Mouse (Mus musculus): ENCODE results near the gene Apol9a. TPM values are rescaled to one million over a fixed set of nuclear protein-coding genes. Genes with fewer than 3 reads are reported as not detected.

The Apol9a gene
- polyA plus RNA-seq, 1 experiment, result 5.4 TPM

- no peak for DNase-seq
- no peaks in the 10 kb centered on the region for H3K27me3 ChIP-seq (ENCODE audit: control insufficient read depth, insufficient read depth, low read length)
- H3K4me1 ChIP-seq (replicated peaks; ENCODE audit: control insufficient read depth, insufficient read depth, low read length), result no peaks in the 10 kb centered on the region
- no peak for TF ChIP-seq POLR2A (IDR thresholded peaks at IDR 0.05; ENCODE audit: control insufficient read depth, extremely low read depth, insufficient read depth, low read length, poor library complexity)
- TF ChIP-seq CTCF (IDR thresholded peaks at IDR 0.05; ENCODE audit: borderline replicate concordance, control insufficient read depth, extremely low read depth, insufficient read depth, low read length, poor library complexity), result no peak
- H3K4me3 ChIP-seq (ENCODE audit: control insufficient read depth, insufficient read depth, low read length), result no peak overlapping the region
- WGBS, result 77% methylated on average over 12 of the region's 12 CpGs
- no peak overlapping the region for H3K27ac ChIP-seq (ENCODE audit: control insufficient read depth, insufficient read depth, low read length)
- H3K36me3 ChIP-seq (ENCODE audit: control insufficient read depth, insufficient read depth, low read length), result no peaks in the 10 kb centered on the region
Measured at GRCm38 (mm10) chr15:77368818-77369320, 42.1 kb downstream of the Apol9a start.

GRCm38 (mm10) chr15:77368148-77368547, 42.8 kb downstream of the Apol9a start:
- WGBS, result under 1% methylated on average over 13 of the region's 13 CpGs

DNA sequence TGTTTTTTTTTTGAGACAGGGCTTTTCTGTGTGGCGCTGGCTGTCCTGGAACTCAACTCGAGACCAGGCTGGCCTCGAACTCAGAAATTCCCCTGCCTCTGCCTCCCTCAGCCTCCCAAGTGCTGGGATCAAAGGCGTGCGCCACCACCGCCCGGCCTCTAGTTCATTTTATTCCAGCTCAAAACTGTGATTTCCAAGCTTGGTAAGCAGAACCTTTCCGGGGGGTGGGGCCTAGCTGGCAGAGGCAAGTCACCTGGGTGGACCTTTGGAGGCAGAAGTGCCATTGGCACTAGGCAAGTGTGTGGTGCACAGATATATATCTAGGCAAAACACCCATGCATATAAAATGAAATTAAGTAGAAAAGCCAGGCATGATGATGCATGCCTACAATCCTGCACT, 43.4 kb downstream of the Apol9a start:
- no peaks in the 10 kb centered on the region for H3K4me1 ChIP-seq (replicated peaks; ENCODE audit: control insufficient read depth, insufficient read depth, low read length)
- 48% methylated on average over 8 of the region's 8 CpGs for WGBS
- TF ChIP-seq POLR2A (IDR thresholded peaks at IDR 0.05; ENCODE audit: control insufficient read depth, extremely low read depth, insufficient read depth, low read length, poor library complexity) (no peak), CTCF (IDR thresholded peaks at IDR 0.05; ENCODE audit: borderline replicate concordance, control insufficient read depth, extremely low read depth, insufficient read depth, low read length, poor library complexity) (no peak)
- no peak overlapping the region for H3K27ac ChIP-seq (ENCODE audit: control insufficient read depth, insufficient read depth, low read length)
- H3K4me3 ChIP-seq (ENCODE audit: control insufficient read depth, insufficient read depth, low read length), result no peak overlapping the region
- no peaks in the 10 kb centered on the region for H3K27me3 ChIP-seq (ENCODE audit: control insufficient read depth, insufficient read depth, low read length)
- H3K36me3 ChIP-seq (ENCODE audit: control insufficient read depth, insufficient read depth, low read length), result no peaks in the 10 kb centered on the region
- DNase-seq, result no peak

More at GRCm38 (mm10) chr15:77368148-77368547, 42.8 kb downstream of the Apol9a start:
- Histone ChIP-seq H3K4me1 (replicated peaks; ENCODE audit: control insufficient read depth, insufficient read depth, low read length) (no peaks in the 10 kb centered on the region), H3K4me3 (ENCODE audit: control insufficient read depth, insufficient read depth, low read length) (no peak overlapping the region), H3K27ac (ENCODE audit: control insufficient read depth, insufficient read depth, low read length) (no peak overlapping the region), H3K27me3 (ENCODE audit: control insufficient read depth, insufficient read depth, low read length) (no peaks in the 10 kb centered on the region), H3K36me3 (ENCODE audit: control insufficient read depth, insufficient read depth, low read length) (no peaks in the 10 kb centered on the region)
- TF ChIP-seq POLR2A (IDR thresholded peaks at IDR 0.05; ENCODE audit: control insufficient read depth, extremely low read depth, insufficient read depth, low read length, poor library complexity) (no peak), CTCF (IDR thresholded peaks at IDR 0.05; ENCODE audit: borderline replicate concordance, control insufficient read depth, extremely low read depth, insufficient read depth, low read length, poor library complexity) (peak; percentile 90)
- peak; percentile 85 for DNase-seq

DNA sequence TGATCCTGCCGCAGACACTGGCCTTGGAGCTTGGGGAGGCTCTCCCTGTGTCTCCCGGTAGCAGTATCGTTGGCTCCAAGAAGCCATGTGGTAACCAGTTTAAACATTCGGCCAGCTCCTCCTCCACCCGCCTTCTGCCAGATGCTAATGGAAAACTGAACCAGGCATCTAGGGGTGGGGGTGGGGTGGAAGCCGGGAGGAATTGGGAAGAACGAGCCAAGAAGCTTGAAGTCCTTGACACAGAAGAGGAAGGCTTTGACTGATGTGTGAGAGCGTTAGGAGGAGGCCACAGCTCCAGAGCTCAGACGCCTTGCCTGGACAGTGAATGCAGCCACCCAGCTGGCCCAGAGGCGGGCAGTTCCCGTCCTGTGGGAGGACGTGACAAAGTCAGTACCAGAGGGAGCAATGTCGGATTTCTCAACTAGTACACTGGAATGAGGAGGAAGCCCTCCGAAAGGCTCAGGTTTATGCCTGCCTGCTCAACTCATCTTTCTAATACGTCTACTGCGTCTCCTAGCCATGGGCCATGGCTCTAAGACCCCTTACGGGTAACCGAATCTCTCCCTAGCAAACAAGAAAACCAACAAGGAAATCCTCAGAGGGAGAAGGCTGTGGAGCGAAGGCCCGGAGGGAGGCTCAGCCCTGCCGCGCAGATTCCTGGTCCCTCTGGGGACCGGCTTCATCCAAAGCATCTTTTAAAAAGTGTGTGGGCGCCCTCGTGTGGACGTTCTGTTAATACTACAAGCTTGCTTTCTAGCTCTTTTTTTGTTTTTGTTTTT, 44.0 kb downstream of the Apol9a start:
- no peaks in the 10 kb centered on the region for H3K27me3 ChIP-seq (ENCODE audit: control insufficient read depth, insufficient read depth, low read length)
- H3K4me1 ChIP-seq (replicated peaks; ENCODE audit: control insufficient read depth, insufficient read depth, low read length), result no peaks in the 10 kb centered on the region
- no peak overlapping the region for H3K27ac ChIP-seq (ENCODE audit: control insufficient read depth, insufficient read depth, low read length)
- peak; percentile 40 for DNase-seq
- 20% methylated on average over 26 of the region's 26 CpGs for WGBS
- H3K36me3 ChIP-seq (ENCODE audit: control insufficient read depth, insufficient read depth, low read length), result no peaks in the 10 kb centered on the region
- no peak for TF ChIP-seq CTCF (IDR thresholded peaks at IDR 0.05; ENCODE audit: borderline replicate concordance, control insufficient read depth, extremely low read depth, insufficient read depth, low read length, poor library complexity)
- no peak overlapping the region for H3K4me3 ChIP-seq (ENCODE audit: control insufficient read depth, insufficient read depth, low read length)

GRCm38 (mm10) chr15:77365700-77366570, 45.0 kb downstream of the Apol9a start:
- Histone ChIP-seq H3K27me3 (ENCODE audit: control insufficient read depth, insufficient read depth, low read length) (no peaks in the 10 kb centered on the region), H3K4me3 (ENCODE audit: control insufficient read depth, insufficient read depth, low read length) (no peak overlapping the region), H3K27ac (ENCODE audit: control insufficient read depth, insufficient read depth, low read length) (no peak overlapping the region), H3K36me3 (ENCODE audit: control insufficient read depth, insufficient read depth, low read length) (no peaks in the 10 kb centered on the region), H3K4me1 (replicated peaks; ENCODE audit: control insufficient read depth, insufficient read depth, low read length) (no peaks in the 10 kb centered on the region)
- no peak for DNase-seq
- 80% methylated on average over 9 of the region's 9 CpGs for WGBS
- TF ChIP-seq CTCF (IDR thresholded peaks at IDR 0.05; ENCODE audit: borderline replicate concordance, control insufficient read depth, extremely low read depth, insufficient read depth, low read length, poor library complexity) (no peak), POLR2A (IDR thresholded peaks at IDR 0.05; ENCODE audit: control insufficient read depth, extremely low read depth, insufficient read depth, low read length, poor library complexity) (no peak)

DNA sequence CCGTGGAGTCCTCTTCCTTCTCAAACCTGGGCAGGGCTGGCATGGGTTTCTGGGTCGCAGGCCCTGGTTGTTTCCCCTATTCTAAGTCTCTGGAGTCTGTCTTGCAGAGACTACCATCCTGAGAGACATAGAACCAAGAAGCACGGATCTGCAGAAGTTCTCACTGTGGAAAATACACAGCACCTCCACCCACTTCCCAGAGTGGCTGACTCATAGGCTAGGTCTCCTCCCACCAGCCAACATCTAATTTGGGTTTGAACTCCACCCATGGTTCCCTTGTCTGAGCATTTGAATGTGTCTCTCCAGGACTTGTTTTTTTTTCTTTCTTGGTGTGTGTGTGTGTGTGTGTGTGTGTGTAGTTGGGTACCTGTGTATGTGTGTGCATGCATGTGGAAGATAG, 46.9 kb downstream of the Apol9a start:
- 41% methylated on average over 3 of the region's 3 CpGs for WGBS
- H3K27ac ChIP-seq (ENCODE audit: control insufficient read depth, insufficient read depth, low read length), result no peak overlapping the region

More for the DNA sequence above, 46.9 kb downstream of the Apol9a start:
- TF ChIP-seq POLR2A (IDR thresholded peaks at IDR 0.05; ENCODE audit: control insufficient read depth, extremely low read depth, insufficient read depth, low read length, poor library complexity), result no peak
- no peak for TF ChIP-seq CTCF (IDR thresholded peaks at IDR 0.05; ENCODE audit: borderline replicate concordance, control insufficient read depth, extremely low read depth, insufficient read depth, low read length, poor library complexity)
- Histone ChIP-seq H3K36me3 (ENCODE audit: control insufficient read depth, insufficient read depth, low read length) (no peaks in the 10 kb centered on the region), H3K4me3 (ENCODE audit: control insufficient read depth, insufficient read depth, low read length) (no peak overlapping the region), H3K27me3 (ENCODE audit: control insufficient read depth, insufficient read depth, low read length) (no peaks in the 10 kb centered on the region), H3K4me1 (replicated peaks; ENCODE audit: control insufficient read depth, insufficient read depth, low read length) (no peaks in the 10 kb centered on the region)
- DNase-seq, result no peak

All from thymus, adult 2 months (tissue).